Mouse (Mus musculus): ENCODE data around the gene Bace1.

Gene Bace1

DNA sequence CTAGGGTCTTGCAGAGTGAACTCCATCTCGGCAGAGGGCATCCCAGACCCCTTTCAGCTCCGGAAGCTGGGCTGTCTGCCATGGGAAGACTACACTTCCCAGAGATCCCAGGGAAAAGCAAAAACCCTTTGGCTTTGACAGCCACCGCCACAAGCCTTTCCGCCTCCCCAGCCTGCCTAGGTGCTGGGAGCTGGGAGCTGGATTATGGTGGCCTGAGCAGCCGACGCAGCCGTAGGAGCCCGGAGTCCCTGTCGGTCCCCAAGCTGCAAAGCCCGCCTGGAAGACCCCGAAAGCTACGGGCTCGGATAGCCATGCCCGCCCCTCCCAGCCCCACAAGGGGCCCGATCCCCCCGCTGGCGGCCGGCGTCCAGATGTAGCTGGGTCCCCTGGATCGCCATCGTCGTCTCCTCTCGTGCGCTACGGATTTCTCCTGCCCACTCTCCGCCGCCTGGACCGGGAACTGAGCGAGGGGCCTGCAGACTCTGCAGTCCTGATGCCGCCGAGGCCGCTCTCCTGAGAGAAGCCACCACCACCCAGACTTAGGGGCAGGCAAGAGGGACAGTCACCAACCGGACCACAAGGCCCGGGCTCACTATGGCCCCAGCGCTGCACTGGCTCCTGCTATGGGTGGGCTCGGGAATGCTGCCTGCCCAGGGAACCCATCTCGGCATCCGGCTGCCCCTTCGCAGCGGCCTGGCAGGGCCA lies at the start of gene Bace1:
Bace1 (plus strand) TSS at position 147 of the 705 bp plus-strand sequence.
- peak in 1 of 2 experiments; percentile 36 for DNase-seq (ENCODE audit: low spot score in 2 of 2)

- DNase-seq (ENCODE audit: low spot score in 2 of 2): no peak
These were observed 46.8 kb upstream of the Bace1 start for GRCm38 (mm10) chr9:45791456-45792142.

DNA sequence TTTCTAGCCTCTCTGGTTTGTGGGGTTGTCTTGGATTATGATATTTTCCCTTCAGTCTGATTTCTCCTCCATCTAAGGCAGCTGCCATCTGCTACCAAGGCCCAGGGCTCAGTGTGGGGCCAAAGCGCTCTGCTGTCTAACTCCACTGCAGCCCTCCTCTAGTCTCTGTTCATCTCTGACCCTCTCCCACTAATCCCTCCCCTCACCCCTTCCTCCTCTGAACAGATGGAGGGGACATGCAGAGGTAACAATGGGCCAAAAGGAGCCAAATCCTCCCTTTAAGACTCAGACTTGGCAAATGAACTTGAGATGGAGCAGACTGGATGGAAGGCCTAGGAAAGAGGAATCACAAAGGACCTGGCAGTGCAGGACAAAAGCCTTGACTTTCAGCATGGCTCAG lies 46.1 kb upstream of the Bace1 start:
- DNase-seq (ENCODE audit: low spot score in 2 of 2): no peak

DNA sequence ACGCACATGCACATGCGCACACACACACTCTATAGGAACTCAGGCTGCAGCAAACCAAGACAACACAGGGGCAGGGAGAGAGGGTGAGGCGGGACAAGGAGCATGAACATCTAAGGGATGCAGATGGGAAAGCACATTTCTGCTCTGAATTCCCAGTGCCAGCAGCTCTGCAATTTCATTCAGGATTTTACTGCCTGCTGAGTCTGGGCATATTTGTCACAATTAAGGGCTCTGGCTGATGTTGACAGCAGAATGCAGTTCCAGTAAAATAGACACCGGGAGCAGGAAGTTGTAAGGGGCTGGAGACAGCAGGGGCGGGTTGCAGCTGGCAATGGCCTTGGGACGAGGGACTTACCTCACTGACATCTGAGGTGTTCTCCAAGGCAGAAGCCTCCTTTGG lies 44.7 kb upstream of the Bace1 start:
- no peak for DNase-seq (ENCODE audit: low spot score in 2 of 2)

DNA sequence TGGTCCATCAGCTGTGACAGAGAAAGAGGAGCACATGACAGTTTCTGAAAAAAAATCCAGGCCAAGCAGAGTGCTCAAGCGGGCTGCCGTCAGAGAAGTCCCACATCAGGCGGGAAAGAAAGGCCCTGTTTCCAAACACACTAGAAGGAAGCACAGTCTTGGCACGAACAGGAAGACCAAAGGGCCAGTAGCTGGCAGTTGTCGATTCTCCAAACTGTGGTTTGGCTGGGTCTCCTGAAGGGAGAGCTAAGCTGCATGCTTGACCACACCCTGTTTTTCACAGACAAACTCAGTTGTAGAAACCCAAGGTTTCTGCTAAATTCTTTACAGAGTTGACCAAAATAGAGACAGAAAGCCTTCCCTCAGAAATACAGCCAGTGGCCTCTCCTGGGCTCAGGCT lies 42.7 kb upstream of the Bace1 start:
- no peak for DNase-seq (ENCODE audit: low spot score in 2 of 2)

- DNase-seq (ENCODE audit: low spot score in 2 of 2): no peak
These were observed 41.1 kb upstream of the Bace1 start for GRCm38 (mm10) chr9:45797271-45797670.

- no peak for DNase-seq (ENCODE audit: low spot score in 2 of 2)
These were observed 39.8 kb upstream of the Bace1 start for GRCm38 (mm10) chr9:45798467-45799164.

- no peak for DNase-seq (ENCODE audit: low spot score in 2 of 2)
These were observed 39.0 kb upstream of the Bace1 start for GRCm38 (mm10) chr9:45799402-45799801.

GRCm38 (mm10) chr9:45803070-45803774 lies 35.2 kb upstream of the Bace1 start:
- DNase-seq (ENCODE audit: low spot score in 2 of 2): peak in 1 of 2 experiments; percentile 56

DNA sequence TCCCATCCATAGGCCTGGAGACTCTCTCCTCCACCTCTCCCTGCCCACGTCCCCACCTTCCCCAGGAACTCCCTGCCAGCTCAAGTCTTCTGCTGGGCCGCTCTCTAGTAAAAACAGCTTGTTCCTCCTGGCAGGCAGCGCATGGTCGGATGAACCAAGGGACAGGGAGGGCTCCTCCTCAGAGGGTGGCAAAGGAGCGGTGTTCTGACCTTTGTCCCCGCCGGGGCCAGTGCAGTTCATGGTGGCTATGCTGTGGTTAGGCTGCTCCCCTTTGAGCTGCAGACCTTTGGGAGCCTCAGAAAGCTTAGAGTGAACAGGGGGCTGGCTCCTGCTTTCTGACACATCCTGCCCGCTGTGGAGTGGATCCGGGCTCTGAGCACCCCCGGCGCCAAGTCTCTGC lies 31.5 kb upstream of the Bace1 start:
- DNase-seq (ENCODE audit: low spot score in 2 of 2): no peak

DNA sequence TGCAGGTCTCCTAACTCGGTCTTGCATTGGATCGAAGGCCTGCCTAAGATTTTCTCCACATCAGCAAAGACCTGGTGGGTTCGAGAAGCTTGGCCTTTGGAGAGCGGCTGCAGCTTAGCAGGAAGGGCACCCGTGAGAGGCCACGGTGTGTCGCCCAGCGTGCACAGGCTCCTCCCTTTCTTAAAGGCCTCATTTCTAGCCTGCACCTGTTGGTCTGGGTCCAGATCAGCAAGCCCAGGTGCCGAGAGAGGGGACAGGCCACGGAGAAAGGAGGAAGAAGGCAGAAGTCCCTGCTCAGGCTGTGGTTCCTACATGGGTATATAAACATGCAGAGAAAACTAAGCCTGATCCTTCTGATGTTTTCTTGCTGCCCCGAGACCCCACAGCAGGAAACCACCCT lies 31.0 kb upstream of the Bace1 start:
- DNase-seq (ENCODE audit: low spot score in 2 of 2): no peak

DNA sequence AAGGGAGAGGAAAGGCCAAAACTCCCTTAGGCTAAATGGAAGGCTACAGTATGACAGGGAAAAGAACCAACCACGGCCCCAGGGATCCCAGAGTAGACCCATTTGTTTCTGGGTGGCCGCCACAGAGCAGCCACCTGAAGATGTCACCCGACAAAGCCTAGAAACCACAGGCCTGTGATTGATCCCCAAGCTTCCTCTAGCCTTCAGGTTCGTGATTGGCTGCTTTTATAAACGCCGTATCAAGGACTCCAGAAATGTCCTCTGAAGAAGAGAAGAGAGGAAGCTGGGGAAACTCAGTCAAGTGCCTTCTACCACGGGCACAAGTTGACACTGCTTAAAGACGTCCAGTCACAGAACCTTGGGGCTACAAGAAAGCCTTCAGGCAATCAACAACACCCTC lies 30.6 kb upstream of the Bace1 start:
- no peak for DNase-seq (ENCODE audit: low spot score in 2 of 2)

DNA sequence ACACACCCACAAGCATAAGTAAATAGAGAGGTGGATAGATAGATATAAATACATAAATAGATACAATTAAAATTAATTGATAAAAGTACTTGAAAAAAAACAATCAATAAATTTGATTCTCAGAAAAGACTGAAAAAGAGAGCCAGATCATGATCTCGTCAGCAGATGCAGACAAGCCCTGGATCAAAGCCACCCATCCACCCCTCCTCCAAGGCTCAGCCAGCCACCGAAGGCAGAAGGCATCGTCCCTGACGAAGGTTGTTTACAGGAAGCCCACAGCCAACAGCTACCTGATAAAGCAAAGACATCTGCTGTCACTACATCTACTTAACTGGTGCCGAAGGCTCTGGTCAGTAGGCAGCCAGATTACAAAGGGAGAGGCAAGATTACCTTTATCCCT lies 26.4 kb upstream of the Bace1 start:
- DNase-seq (ENCODE audit: low spot score in 2 of 2): no peak

- DNase-seq (ENCODE audit: low spot score in 2 of 2): no peak
These were observed 23.3 kb upstream of the Bace1 start for GRCm38 (mm10) chr9:45815113-45815512.

DNA sequence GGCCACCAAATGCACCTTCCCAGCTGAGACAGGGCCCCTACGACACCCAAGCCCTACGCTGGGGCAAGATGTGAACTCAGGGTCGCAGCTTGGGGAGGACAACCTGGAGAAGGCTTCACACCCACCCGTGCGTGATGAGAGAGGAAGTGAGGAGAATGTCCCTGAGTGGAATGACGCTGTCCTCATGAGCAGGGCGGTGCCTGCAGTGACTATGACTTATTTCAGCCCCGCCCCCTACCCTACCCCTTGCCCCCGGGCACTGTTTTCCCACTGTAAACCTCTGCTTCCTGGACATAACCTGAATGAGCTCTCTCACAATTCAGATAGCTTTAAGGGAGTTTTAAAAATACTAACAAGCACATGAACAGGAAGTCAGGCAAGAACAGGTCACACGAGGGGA lies 22.9 kb upstream of the Bace1 start:
- no peak for DNase-seq (ENCODE audit: low spot score in 2 of 2)

DNA sequence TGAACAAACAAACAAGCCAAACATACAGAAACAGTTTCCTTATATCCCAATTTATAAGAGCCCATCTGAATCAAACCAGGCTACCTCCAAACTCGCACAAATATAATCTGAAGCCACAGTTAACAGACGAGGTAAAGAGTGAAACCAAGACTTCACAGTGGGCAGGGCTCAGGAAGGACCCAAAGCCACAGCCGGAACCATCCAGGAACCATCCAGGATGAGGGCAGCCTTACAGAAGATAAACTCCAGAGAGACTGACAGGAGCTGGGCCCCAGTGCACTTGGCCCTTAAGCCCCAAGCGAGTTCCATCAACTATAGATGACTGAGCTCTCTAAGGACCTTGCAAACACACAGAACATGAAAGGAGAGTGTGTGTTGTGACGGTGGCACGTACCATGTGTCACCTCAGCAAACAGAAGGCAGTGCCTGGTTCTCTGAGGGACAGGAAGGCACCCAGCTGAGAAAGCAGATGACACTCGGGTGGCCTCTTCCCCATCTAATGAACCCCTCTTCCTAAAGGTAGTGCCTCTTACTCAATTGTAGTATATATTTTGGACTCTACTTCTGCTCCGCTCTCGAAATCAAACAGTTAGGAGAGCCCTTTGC lies 19.9 kb upstream of the Bace1 start:
- no peak for DNase-seq (ENCODE audit: low spot score in 2 of 2)

DNA sequence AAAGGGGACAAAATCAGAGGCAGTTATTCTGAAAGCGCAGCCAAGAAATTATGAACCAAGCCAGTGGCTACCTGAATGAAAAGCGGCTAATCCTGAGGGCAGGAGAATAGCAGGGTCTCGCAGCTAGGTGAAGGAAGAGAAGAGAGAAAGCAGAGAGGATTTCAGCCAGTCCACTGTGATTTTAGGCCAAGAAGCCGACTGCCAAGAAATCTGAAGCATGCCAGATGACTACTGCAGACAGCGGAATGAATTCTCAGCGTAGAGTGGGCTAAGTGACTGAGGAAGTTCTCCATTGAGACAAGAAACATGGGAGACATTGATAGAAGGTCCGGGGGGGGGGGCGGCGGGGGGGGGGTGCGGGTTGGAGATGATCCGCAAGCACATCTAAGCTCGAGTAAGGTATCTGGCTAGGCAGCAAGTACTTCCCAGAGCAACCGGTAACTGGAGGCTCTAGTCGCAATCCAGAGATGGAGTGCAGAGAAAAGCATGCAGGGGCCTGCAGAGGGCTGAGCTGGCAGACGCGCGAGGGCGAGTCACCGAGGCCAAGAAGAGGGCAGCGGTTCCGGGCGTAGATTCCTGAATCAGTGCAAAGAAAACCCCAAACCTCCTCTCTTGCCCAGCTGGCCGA lies 10.6 kb upstream of the Bace1 start:
- no peak for DNase-seq (ENCODE audit: low spot score in 2 of 2)

DNA sequence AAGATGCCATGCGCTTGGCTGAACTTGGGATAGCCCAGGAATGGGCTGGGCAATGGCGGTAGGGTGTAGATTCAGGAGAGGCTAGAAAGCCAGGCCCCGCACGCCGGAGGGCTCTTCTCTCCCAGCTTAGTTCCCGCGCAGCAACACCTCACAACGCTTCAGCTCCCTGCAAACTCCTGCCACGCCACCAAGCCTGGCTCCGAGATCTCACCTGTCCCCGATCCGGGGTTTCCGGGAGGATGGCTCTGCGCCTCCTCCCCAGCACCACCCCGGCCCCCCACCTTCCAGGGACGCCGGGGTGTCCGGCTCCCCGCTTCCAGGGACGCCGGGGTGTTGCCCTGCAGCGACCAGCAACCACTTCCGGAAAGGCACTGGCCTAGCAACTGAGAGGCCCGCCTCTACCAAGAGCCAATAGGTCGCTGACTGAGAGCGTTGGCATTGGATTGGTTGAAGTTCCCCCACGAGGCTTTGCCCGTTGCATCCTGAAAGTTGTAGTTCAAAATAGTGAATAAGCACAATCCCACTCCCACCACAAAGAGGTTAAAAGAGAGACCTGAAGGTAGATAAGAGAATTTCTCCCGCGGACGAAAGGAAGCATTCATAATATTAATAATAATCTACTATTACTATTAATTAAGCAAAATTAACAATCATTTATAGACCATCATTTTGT lies 10.0 kb upstream of the Bace1 start, which contains the start of gene Cep164:
Cep164 (minus strand) TSS at position 401 of the 673 bp plus-strand sequence.
- peak; percentile 83 to 87 for DNase-seq (ENCODE audit: low spot score in 2 of 2)

- DNase-seq (ENCODE audit: low spot score in 2 of 2): peak; percentile 79 to 89
These were observed 9.3 kb upstream of the Bace1 start for GRCm38 (mm10) chr9:45829107-45829506.

- DNase-seq (ENCODE audit: low spot score in 2 of 2): no peak
These were observed 5.5 kb upstream of the Bace1 start for GRCm38 (mm10) chr9:45832898-45833297.

- no peak for DNase-seq (ENCODE audit: low spot score in 2 of 2)
These were observed 4.9 kb upstream of the Bace1 start for GRCm38 (mm10) chr9:45833461-45833860.
